Mouse (Mus musculus): ENCODE results near the gene Hist1h4i.
A peak's percentile ranks its signal among the peaks of the same experiment; 100 is the strongest.
"Not testable (repeated sequence)": the region's sequence is repeated elsewhere in the genome, so short reads cannot be mapped to it uniquely, and the experiment has no call there.

Hist1h4i gene

GRCm38 (mm10) chr13:22041142-22041536, at the start of gene Hist1h4i:
Gene Hist1h4i (minus strand): TSS chr13:22041362.
- peak; percentile 91 for DNase-seq (ENCODE audit: extremely low spot score, low read depth, low spot score)

GRCm38 (mm10) chr13:22084140-22084539, 43.0 kb upstream of the Hist1h4i start, which contains the start of gene Vmn1r188:
Gene Vmn1r188 (plus strand): TSS chr13:22084440.
- not testable (repeated sequence) for DNase-seq (ENCODE audit: extremely low spot score, low read depth, low spot score)

- DNase-seq (ENCODE audit: extremely low spot score, low read depth, low spot score), result no peak
These were observed 22.3 kb upstream of the Hist1h4i start for GRCm38 (mm10) chr13:22063468-22063867.

- no peak for DNase-seq (ENCODE audit: extremely low spot score, low read depth, low spot score)
These were observed 20.3 kb upstream of the Hist1h4i start for GRCm38 (mm10) chr13:22061422-22061821.

GRCm38 (mm10) chr13:22053754-22054153, 12.6 kb upstream of the Hist1h4i start:
- DNase-seq (ENCODE audit: extremely low spot score, low read depth, low spot score), result no peak

GRCm38 (mm10) chr13:22051523-22051859, 10.3 kb upstream of the Hist1h4i start:
- no peak for DNase-seq (ENCODE audit: extremely low spot score, low read depth, low spot score)

GRCm38 (mm10) chr13:22050591-22051522, 9.7 kb upstream of the Hist1h4i start:
- peak; percentile 87 for DNase-seq (ENCODE audit: extremely low spot score, low read depth, low spot score)

- no peak for DNase-seq (ENCODE audit: extremely low spot score, low read depth, low spot score)
These were observed 8.7 kb upstream of the Hist1h4i start for GRCm38 (mm10) chr13:22049737-22050440.

GRCm38 (mm10) chr13:22049041-22049440, 7.9 kb upstream of the Hist1h4i start:
- DNase-seq (ENCODE audit: extremely low spot score, low read depth, low spot score), result no peak

GRCm38 (mm10) chr13:22045311-22045710, 4.1 kb upstream of the Hist1h4i start:
- no peak for DNase-seq (ENCODE audit: extremely low spot score, low read depth, low spot score)

GRCm38 (mm10) chr13:22044432-22045155, 3.4 kb upstream of the Hist1h4i start:
- no peak for DNase-seq (ENCODE audit: extremely low spot score, low read depth, low spot score)

GRCm38 (mm10) chr13:22043503-22044431, 2.6 kb upstream of the Hist1h4i start:
- DNase-seq (ENCODE audit: extremely low spot score, low read depth, low spot score), result peak; percentile 86

- peak; percentile 100 for DNase-seq (ENCODE audit: extremely low spot score, low read depth, low spot score)
These were observed 1.7 kb upstream of the Hist1h4i start, which contains the start of the genes Hist1h2ag and Hist1h2bj for GRCm38 (mm10) chr13:22042568-22043502. Gene Hist1h2ag (minus strand): TSS chr13:22042944. Gene Hist1h2bj (plus strand): TSS chr13:22043214.

GRCm38 (mm10) chr13:22041651-22042567, 747 bp upstream of the Hist1h4i start:
- DNase-seq (ENCODE audit: extremely low spot score, low read depth, low spot score), result no peak

GRCm38 (mm10) chr13:22040464-22041141, 559 bp downstream of the Hist1h4i start:
- DNase-seq (ENCODE audit: extremely low spot score, low read depth, low spot score), result no peak

- DNase-seq (ENCODE audit: extremely low spot score, low read depth, low spot score), result no peak
These were observed 1.2 kb downstream of the Hist1h4i start for GRCm38 (mm10) chr13:22039951-22040463.

- DNase-seq (ENCODE audit: extremely low spot score, low read depth, low spot score), result no peak
These were observed 1.8 kb downstream of the Hist1h4i start for GRCm38 (mm10) chr13:22039364-22039763.

Data from hindlimb bud, embryonic 11.5 days (tissue).